Mouse (Mus musculus): ENCODE measurements at regions not wholly inside any gene's neighbourhood (a gene's known extent, or its start where the extent isn't known, plus 50 kb on each side); places are given as distances from the start of the nearest gene placed in this dataset.

DNA sequence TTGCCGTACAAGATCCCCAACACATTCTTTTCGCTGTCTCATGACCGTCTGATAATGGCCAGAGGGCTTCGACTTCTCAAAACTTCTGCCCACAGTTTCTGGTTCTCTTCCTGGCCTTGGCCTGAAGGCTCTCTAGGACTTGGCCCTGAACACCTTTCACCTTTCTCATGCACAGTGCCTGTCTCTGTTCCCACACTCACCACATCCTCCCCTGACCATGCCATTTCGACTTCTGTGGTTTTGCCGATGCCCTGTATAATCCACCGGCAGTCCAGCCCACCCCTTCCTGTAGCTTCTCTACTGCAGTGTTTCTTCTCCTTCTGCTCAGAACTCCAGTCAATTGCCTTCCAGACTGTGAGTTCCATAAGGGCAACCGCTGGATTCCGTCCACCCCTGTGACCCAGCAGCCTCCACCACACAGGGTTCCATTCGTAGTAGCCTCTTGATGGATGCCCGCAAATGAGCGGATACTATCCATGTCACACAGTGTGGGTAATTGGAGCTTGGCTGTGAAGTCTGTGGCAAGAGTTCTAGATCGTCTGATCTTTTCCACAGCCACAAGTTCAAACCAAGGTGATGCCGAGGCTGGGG, 53.3 kb upstream of the Cnih3 start:
- intact Hi-C loops (cut with DNase I), result no loop called here
- no peak for DNase-seq

DNA sequence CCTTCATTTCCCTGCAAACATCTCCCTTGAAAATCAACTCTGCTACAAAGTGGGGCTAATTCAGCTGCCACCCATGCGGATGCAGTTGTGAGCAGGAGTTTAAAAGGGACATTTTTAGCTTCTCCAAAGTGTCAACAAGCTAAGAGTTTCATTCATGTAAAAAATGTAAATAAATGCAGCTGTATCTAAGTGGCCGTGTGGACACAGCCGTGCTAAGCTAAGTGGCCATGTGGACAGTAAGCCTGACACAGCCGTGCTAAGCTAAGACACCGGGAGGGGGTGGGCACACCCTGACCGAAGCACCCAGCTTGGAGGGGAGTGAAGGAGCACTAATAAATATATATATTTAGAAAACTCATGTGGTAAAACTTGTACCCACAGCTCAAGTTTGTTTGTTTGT, 52.6 kb upstream of the Cnih3 start:
- intact Hi-C loops (cut with DNase I), result no loop called here
- no peak for DNase-seq

DNA sequence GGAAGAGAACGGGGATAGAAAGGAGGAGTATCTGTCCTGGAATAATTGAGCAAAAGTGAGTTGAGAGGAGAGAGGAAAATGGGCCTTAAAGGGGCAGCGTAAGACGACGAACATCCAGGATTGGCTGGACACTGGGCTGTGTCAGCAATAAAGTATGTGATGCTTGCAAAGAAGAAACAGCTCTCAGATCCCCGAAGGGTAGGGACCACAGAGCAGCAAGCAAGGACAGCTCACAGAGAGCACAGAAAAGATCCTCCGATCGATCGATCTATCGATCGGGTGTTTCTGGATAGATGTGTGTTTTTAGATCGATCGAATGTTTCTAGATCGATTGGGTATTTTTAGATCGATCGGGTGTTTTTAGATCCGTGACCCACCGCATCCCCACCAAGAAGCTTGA, 50.3 kb upstream of the Cnih3 start:
- DNase-seq, result no peak
- intact Hi-C loops (cut with DNase I), result no loop called here

Measured in heart, postnatal 14 days (tissue).